Mouse (Mus musculus): ENCODE data around the gene Lamb1. TPM values are rescaled to one million over a fixed set of nuclear protein-coding genes. Genes with fewer than 3 reads are reported as not detected.

The Lamb1 gene
- total RNA-seq, 2 experiments from 2014 or later: 22.2 to 24.5 TPM

GRCm38 (mm10) chr12:31248165-31248564 lies 16.9 kb upstream of the Lamb1 start:
- DNase-seq: no peak
- intact Hi-C loops (cut with DNase I): no loop called here

GRCm38 (mm10) chr12:31248681-31249080 lies 16.4 kb upstream of the Lamb1 start:
- intact Hi-C loops (cut with DNase I): no loop called here
- no peak for DNase-seq

GRCm38 (mm10) chr12:31252259-31252658 lies 12.8 kb upstream of the Lamb1 start:
- intact Hi-C loops (cut with DNase I): no loop called here
- no peak for DNase-seq

- no peak for DNase-seq
- intact Hi-C loops (cut with DNase I): no loop called here
Observed at GRCm38 (mm10) chr12:31254978-31255377, 10.1 kb upstream of the Lamb1 start.

- DNase-seq: no peak
- intact Hi-C loops (cut with DNase I): no loop called here
Observed at GRCm38 (mm10) chr12:31256121-31256903, 8.7 kb upstream of the Lamb1 start.

GRCm38 (mm10) chr12:31261882-31262281 lies 3.2 kb upstream of the Lamb1 start:
- no peak for DNase-seq
- intact Hi-C loops (cut with DNase I): no loop called here

- no peak for DNase-seq
- intact Hi-C loops (cut with DNase I): no loop called here
Observed at GRCm38 (mm10) chr12:31263921-31264320, 1.1 kb upstream of the Lamb1 start.

- DNase-seq: no peak
- intact Hi-C loops (cut with DNase I): no loop called here
Observed at GRCm38 (mm10) chr12:31265722-31266431, 843 bp downstream of the Lamb1 start.

GRCm38 (mm10) chr12:31266686-31267085 lies 1.7 kb downstream of the Lamb1 start:
- no peak for DNase-seq

GRCm38 (mm10) chr12:31267363-31267762 lies 2.3 kb downstream of the Lamb1 start:
- DNase-seq: no peak

More at GRCm38 (mm10) chr12:31266686-31267085, 1.7 kb downstream of the Lamb1 start:
- intact Hi-C loops (cut with DNase I): no loop called here

GRCm38 (mm10) chr12:31268315-31268714 lies 3.3 kb downstream of the Lamb1 start:
- intact Hi-C loops (cut with DNase I): no loop called here
- DNase-seq: no peak

More at GRCm38 (mm10) chr12:31267363-31267762, 2.3 kb downstream of the Lamb1 start:
- intact Hi-C loops (cut with DNase I): no loop called here

- DNase-seq: no peak
- intact Hi-C loops (cut with DNase I): no loop called here
Observed at GRCm38 (mm10) chr12:31269020-31269597, 4.1 kb downstream of the Lamb1 start.

GRCm38 (mm10) chr12:31270361-31270760 lies 5.3 kb downstream of the Lamb1 start:
- DNase-seq: no peak
- intact Hi-C loops (cut with DNase I): no loop called here

GRCm38 (mm10) chr12:31270776-31271175 lies 5.7 kb downstream of the Lamb1 start:
- intact Hi-C loops (cut with DNase I): no loop called here
- no peak for DNase-seq

- intact Hi-C loops (cut with DNase I): no loop called here
- no peak for DNase-seq
Observed at GRCm38 (mm10) chr12:31271361-31272011, 6.5 kb downstream of the Lamb1 start.

- no peak for DNase-seq
- intact Hi-C loops (cut with DNase I): no loop called here
Observed at GRCm38 (mm10) chr12:31272012-31272735, 7.1 kb downstream of the Lamb1 start.

- intact Hi-C loops (cut with DNase I): no loop called here
- DNase-seq: no peak
Observed at GRCm38 (mm10) chr12:31272846-31273245, 7.8 kb downstream of the Lamb1 start.

- intact Hi-C loops (cut with DNase I): no loop called here
- no peak for DNase-seq
Observed at GRCm38 (mm10) chr12:31273646-31274045, 8.6 kb downstream of the Lamb1 start.

- no peak for DNase-seq
- intact Hi-C loops (cut with DNase I): loop anchor here (5.0 kb wide), 1 partner anchor 158 kb away; no protein-coding TSS in a partner anchor
Observed at GRCm38 (mm10) chr12:31275411-31275810, 10.4 kb downstream of the Lamb1 start.

- DNase-seq: no peak
- intact Hi-C loops (cut with DNase I): loop anchor here (5.0 kb wide), 1 partner anchor 161 kb away; no protein-coding TSS in a partner anchor
Observed at GRCm38 (mm10) chr12:31278270-31278669, 13.2 kb downstream of the Lamb1 start.
